Mouse (Mus musculus) urinary bladder, postnatal 4 days (tissue): ENCODE data around the gene Stx5a.

ENCODE experiments used
- DNase-seq, 2 experiments: peaks; one replicate each; pipeline ENCODE4 v3.0.0; 2021 to 2022; ENCODE audit warnings: low spot score in 2 of 2

The Stx5a gene

GRCm38 (mm10) chr19:8741243-8741869 is at the start of gene Stx5a:
Gene Stx5a (plus strand): TSS chr19:8741413.
- DNase-seq: peak; percentile 93 to 94

DNA sequence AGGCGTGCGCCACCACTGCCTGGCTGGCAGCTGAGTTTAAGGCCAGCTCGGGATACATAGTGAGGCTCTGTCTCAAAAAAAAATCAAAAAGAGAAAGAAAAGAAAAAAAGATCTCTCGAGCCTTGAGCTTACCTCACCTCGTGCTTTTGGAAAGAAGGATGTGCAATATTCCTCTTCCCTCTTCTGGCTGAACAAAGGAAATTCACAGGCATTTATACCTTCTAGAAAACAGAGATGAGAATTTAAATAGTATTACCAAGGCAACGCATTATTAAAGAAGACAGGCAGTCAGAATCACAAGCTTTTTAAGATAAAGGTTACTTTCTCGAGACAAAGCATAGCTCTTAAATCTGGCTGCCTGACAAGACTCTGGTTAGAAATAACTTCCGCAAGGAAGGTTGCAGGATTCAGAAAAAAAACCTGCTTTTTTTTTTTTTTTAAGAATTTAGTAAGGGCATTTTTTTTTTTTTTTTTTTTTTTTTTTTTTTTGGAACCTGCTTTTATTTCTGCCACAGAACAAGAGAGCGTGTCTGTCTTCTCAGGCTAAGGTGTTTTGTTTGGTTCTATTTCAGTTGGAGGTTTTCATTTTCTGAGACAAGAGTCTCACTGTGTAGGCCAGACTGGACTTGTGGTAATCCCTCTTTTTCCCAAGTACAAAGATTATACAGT is 49.2 kb upstream of the Stx5a start:
- no peak for DNase-seq

GRCm38 (mm10) chr19:8692740-8693139 is 48.5 kb upstream of the Stx5a start:
- DNase-seq: no peak

- DNase-seq: no peak
These were observed 45.9 kb upstream of the Stx5a start for GRCm38 (mm10) chr19:8695330-8695729.

DNA sequence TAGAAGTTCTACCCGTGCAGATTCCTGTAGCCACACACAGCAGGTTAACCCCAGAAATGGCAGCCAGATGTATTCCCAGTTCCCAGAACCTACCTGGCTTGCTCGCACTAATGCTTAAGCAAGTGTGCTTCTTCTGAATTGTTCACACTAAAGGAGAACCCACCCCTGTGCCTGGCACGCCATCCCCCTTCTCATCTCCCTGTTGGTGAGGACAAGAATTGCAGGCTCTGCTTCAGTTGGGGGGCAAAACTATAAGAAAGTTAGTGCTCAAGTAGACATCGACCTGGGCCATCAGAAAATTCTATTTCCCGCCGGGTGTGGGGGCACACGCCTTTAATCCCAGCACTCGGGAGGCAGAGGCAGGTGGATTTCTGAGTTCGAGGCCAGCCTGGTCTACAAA is 41.6 kb upstream of the Stx5a start:
- DNase-seq: no peak

DNA sequence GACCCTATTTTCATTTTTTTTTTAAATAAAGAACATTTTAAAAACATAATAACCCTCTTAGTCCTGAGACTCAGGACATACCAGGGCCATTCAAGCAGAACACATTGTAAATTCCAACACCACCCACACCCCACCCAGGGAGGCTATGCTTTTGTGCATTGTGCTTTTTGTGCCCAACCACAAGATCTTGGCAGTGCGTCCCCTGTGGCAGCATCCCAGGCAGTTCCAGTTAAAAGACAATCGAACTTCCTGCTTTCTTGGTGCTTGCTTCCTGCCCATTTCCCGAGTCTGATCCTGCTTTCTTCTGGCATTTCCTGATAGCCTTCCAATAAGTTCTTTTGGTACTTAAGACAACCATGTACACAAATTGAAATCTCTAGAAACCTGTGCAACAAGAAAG is 38.8 kb upstream of the Stx5a start:
- DNase-seq: no peak

GRCm38 (mm10) chr19:8703571-8703970 is 37.6 kb upstream of the Stx5a start:
- no peak for DNase-seq

DNA sequence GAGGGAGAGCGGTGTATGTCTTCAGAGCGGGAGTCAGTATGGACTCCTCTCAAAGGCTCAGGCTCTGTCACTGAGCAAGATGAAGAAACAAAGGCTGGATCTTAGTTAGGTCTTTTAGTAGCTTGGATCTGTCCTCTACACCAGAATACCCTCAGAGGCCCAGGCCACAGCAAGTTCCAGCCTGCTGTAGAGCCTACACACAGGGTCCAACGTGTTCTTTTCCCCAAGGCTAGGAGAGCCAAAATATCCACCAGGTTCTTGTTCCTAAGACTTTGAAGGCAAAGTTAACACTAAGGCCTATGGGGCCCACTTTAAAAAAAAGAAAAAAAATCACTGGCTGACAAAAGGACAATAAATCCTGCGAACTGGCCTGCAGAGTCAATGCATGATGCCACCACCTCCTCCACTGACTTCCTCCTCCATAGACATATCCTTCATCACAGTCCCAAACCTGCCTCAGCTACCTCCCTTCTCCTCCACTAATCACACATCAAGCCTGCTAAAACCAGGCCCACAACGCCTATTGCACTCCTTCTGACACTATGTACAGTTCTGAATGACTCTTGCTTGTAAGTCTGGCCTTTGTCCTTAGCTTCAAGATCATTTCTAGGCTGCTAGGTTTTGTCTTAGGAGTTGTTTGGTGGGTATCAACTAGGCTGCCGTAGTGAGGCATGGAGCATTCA is 36.0 kb upstream of the Stx5a start:
- DNase-seq: no peak

GRCm38 (mm10) chr19:8706132-8706667 is 35.0 kb upstream of the Stx5a start:
- no peak for DNase-seq

DNA sequence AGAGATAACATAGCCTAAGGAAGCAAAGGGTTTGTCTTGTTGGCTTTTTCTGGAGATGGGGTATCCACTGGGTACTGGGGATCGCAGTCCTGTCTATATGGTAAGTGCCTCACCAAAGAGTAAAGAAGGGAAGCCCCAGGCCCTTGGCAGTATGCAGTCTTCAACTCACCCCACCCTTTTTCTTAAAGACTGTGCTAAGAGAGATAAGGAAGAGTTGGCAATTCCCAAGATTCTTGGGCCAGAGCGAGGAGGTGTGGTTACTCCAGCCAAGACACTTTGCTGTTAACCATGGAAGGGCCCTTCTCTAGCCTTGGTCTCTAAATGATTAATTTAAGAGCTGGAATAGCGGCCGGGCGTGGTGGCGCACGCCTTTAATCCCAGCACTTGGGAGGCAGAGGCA is 34.3 kb upstream of the Stx5a start:
- no peak for DNase-seq

- no peak for DNase-seq
These were observed 32.3 kb upstream of the Stx5a start for GRCm38 (mm10) chr19:8708954-8709353.

DNA sequence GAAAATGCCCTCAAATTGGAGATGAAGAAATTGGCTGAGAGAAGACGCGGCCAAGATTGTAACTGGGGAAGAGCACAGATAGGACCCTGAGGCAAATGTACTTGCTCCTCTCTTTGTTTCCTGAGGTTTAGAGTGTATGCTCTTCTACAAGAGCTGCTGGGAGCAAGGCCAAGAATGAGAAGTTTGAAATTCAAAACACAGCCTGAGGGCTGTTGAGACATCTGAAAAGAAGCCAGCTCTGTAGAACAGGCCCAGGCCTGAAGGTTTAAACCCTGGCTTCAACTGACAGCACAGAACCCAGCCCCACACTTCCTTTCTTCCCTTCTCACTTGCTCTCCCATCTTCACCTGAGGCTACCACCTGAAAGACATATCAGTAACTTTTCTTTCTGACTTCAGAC is 31.2 kb upstream of the Stx5a start:
- DNase-seq: no peak

DNA sequence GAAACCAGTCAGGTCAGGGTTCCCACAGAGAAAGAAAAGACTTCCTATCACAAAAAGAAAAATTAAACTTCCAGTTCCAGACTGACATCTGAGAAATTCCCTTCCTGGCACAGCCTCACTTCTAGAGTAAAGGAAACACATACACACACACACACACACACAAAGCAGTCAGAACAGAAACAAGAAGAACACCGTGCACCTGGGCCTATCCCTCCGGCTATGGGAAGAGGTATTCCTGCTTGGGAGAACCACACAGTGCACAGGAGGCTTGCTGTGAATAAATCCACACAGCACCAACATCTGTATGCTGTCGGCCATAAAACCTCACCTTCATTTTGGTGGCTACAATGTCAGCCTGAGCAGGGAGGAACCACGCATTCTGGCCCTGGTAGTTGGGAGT is 29.7 kb upstream of the Stx5a start:
- no peak for DNase-seq

DNA sequence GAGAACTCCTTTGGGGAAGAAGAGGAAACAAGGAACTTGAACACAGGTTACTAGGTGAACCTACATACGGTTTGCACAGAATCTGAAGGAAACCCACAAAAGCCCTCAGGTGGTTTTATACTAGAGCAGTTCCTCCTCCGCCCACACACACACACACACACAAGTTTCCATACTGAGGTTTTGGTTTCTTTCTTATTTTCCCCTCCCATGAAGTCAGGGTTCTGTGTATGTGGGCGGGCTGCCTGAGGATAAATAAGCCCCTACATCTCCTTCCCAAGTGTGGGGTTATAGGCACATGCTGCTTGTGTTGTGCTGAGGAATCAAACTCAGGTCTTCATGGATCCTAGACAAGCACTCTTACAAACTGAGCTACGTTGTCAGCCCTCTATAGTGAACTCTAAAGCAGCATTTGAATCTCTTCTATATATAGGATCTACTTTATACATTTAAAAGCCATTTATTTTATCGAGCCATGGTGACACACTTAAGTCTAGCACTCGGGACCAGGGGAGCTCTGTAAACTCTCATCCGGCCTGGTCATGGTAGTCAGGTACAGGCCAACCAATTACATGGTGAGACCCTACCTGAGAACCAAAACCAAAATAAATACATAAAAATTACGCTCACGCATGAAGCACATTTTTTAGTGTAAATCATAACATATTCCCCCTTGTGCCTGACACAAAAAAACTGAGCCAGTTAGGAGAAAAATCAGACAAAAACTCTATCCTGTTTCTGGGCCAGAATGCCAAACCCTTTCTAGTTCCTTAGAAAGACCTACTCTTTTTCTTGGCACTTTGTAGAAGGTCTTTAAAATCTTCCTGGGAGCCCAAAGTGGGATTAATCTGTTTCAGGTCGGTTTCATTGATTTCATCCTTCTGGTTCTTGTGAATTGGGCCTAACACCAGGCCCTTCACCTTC is 29.0 kb upstream of the Stx5a start:
- no peak for DNase-seq

DNA sequence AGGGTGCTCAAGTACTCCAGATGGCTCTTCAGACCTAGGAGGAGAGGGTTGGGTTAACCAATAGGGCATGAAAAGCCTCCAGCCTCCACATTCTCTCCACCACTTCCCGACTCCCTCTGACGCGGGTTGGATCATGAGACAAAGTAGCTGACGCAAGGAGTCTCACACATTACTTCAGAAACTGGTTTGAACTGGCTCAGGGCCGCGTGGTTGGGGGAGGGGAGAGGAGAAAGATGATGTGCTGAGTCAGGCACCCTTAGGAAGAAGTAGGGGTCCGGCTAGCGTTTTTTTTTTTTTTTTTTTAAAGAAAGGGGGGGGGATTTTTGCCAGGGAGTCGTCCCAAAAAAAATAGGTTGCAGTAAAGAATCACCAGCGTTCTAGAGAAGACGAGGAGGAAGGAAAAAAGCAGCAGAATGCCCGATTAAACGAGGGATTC is 28.3 kb upstream of the Stx5a start:
- DNase-seq: peak; percentile 60 to 80

GRCm38 (mm10) chr19:8713306-8713996 is 27.8 kb upstream of the Stx5a start:
- DNase-seq: peak; percentile 87 to 93

- DNase-seq: no peak
These were observed 27.1 kb upstream of the Stx5a start for GRCm38 (mm10) chr19:8713997-8714652.

- no peak for DNase-seq
These were observed 26.3 kb upstream of the Stx5a start for GRCm38 (mm10) chr19:8714653-8715481.

- DNase-seq: no peak
These were observed 25.1 kb upstream of the Stx5a start for GRCm38 (mm10) chr19:8715868-8716766.
